Comparison of ENCODE assay signal across 31 mouse cellular contexts in the genomic region with DNA sequence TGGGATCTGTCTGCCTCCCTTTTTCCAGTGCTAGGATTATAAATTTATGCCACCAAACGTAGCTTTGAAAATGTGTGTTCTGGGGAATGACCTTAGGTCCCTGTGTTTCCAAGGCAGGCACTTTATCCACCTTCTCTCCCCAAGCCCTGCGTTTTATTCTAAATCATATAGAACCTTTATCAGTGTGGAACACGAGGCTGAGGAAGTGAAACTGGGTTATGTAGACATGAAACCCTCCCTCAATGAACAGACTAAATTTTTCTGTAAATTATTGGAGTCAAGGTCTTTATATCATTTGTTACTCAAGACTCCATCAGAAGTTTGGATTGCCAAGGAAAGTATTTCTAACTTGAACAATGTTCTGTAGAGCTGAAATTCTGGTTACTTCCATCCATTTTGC.
"Had no signal": no experiment of that assay in that cellular context is flagged by ENCODE, and none has a peak within 500 bp of the region (broad histone marks: within the 10 kb centered on the region; RNA-seq: fewer than 3 reads in every experiment).

No protein-coding gene starts in this region.

- H3K4me3 ChIP-seq: heart, embryonic 12.5 days; heart, embryonic 13.5 days; heart, embryonic 15.5 days; hindbrain, embryonic 10.5 days; hindbrain, embryonic 12.5 days; hindbrain, embryonic 13.5 days; hindbrain, embryonic 15.5 days; intestine, embryonic 15.5 days; kidney, embryonic 15.5 days; layer of hippocampus, adult 2 months; left cerebral cortex, adult 2 months had no signal

- H3K27ac ChIP-seq: heart, embryonic 13.5 days; heart, embryonic 15.5 days; hindbrain, embryonic 10.5 days; hindbrain, embryonic 12.5 days; hindbrain, embryonic 13.5 days; hindbrain, embryonic 14.5 days; hindbrain, embryonic 15.5 days; hindbrain, postnatal 0 days; intestine, embryonic 15.5 days; kidney, embryonic 15.5 days; kidney, postnatal 0 days; layer of hippocampus, adult 2 months; left cerebral cortex, adult 2 months had no signal

- DNase-seq: heart, postnatal 10 days; heart, postnatal 14 days; heart, postnatal 36 days; heart, postnatal 4 days; kidney, adult 11 months; kidney, adult 18-20 months; kidney, adult 2 months; kidney, adult 8-10 months; kidney, adult 9 months; kidney, postnatal 10 days; kidney, postnatal 14 days; kidney, postnatal 25 days; kidney, postnatal 36 days; kidney, postnatal 4 days; layer of hippocampus, adult 9-11 months; layer of hippocampus, postnatal 36 days had no signal

- H3K27me3 ChIP-seq: heart, embryonic 12.5 days; heart, embryonic 13.5 days; heart, embryonic 15.5 days; hindbrain, embryonic 12.5 days; hindbrain, embryonic 13.5 days; hindbrain, embryonic 15.5 days; intestine, embryonic 15.5 days; kidney, embryonic 15.5 days had no signal

- H3K4me2 ChIP-seq: heart, embryonic 11.5 days; heart, embryonic 12.5 days; heart, embryonic 13.5 days; heart, embryonic 15.5 days; hindbrain, embryonic 12.5 days; hindbrain, embryonic 13.5 days; hindbrain, embryonic 14.5 days; hindbrain, embryonic 15.5 days; intestine, embryonic 15.5 days; kidney, embryonic 15.5 days had no signal

- H3K4me1 ChIP-seq: heart, embryonic 12.5 days; heart, embryonic 13.5 days; heart, embryonic 15.5 days; hindbrain, embryonic 10.5 days; hindbrain, embryonic 12.5 days; hindbrain, embryonic 13.5 days; hindbrain, embryonic 15.5 days; intestine, embryonic 15.5 days; kidney, embryonic 15.5 days had no signal

- H3K9me3 ChIP-seq: heart, embryonic 12.5 days; heart, embryonic 13.5 days; heart, embryonic 15.5 days; hindbrain, embryonic 10.5 days; hindbrain, embryonic 12.5 days; hindbrain, embryonic 13.5 days; hindbrain, embryonic 15.5 days; intestine, embryonic 15.5 days; kidney, embryonic 15.5 days had no signal

- H3K36me3 ChIP-seq: heart, embryonic 12.5 days; heart, embryonic 13.5 days; heart, embryonic 15.5 days; hindbrain, embryonic 10.5 days; hindbrain, embryonic 12.5 days; hindbrain, embryonic 13.5 days; hindbrain, embryonic 15.5 days; intestine, embryonic 15.5 days; kidney, embryonic 15.5 days had no signal

- H3K9ac ChIP-seq: heart, embryonic 12.5 days; heart, embryonic 13.5 days; heart, embryonic 15.5 days; hindbrain, embryonic 12.5 days; hindbrain, embryonic 13.5 days; hindbrain, embryonic 14.5 days; hindbrain, embryonic 15.5 days; intestine, embryonic 15.5 days; kidney, embryonic 15.5 days had no signal
